Mouse (Mus musculus) hindbrain, embryonic 11.5 days (tissue): Measurements from ENCODE around the gene Cmtr1. TPM values are rescaled to one million over a fixed set of nuclear protein-coding genes. Genes with fewer than 3 reads are reported as not detected.

Experiments used
- ATAC-seq: fragments of 200-750 bp; cut with Nextera tagmentation; 2 replicates; pipeline ENCODE4 v1.8.0; 2017; ENCODE audit warnings: mild to moderate bottlenecking, moderate TSS enrichment, moderate library complexity; ENCODE audit not compliant: low FRiP score
- DNase-seq: peaks from one replicate; pipeline ENCODE4 v3.0.0-alpha.2; 2015; ENCODE audit warnings: low spot score
- H3K27ac ChIP-seq: fragments of 300-500 bp; sonication (generic); 2 replicates; pipeline ENCODE4 v1.5.1; 2014; ENCODE audit warnings: mild to moderate bottlenecking, low read depth, low read length
- H3K27me3 ChIP-seq: fragments of 300-500 bp; sonication (generic); 2 replicates; pipeline ENCODE4 v1.6.1; 2014; ENCODE audit warnings: mild to moderate bottlenecking, low read length, moderate library complexity, mixed read lengths; ENCODE audit not compliant: control insufficient read depth, insufficient read depth
- H3K36me3 ChIP-seq: fragments of 300-500 bp; sonication (generic); 2 replicates; pipeline ENCODE4 v1.6.1; 2014; ENCODE audit warnings: mild to moderate bottlenecking, low read length, moderate library complexity, mixed read lengths; ENCODE audit not compliant: control insufficient read depth, insufficient read depth
- H3K4me1 ChIP-seq: fragments of 300-500 bp; sonication (generic); replicated peaks from 2 replicates; pipeline ENCODE4 v1.6.1; 2014; ENCODE audit warnings: low read length, mixed read lengths; ENCODE audit not compliant: control insufficient read depth, insufficient read depth
- H3K4me2 ChIP-seq: fragments of 300-500 bp; sonication (generic); replicated peaks from 2 replicates; pipeline ENCODE4 v1.6.1; 2014; ENCODE audit warnings: mild to moderate bottlenecking, low read depth, low read length
- H3K4me3 ChIP-seq: fragments of 300-500 bp; sonication (generic); 2 replicates; pipeline ENCODE4 v1.5.1; 2014; ENCODE audit warnings: low read depth, low read length
- H3K9ac ChIP-seq: fragments of 300-500 bp; sonication (generic); 2 replicates; pipeline ENCODE4 v1.6.1; 2014; ENCODE audit warnings: low read depth, low read length
- H3K9me3 ChIP-seq: fragments of 300-500 bp; sonication (generic); 2 replicates; pipeline ENCODE4 v1.6.1; 2016; ENCODE audit warnings: low read length; ENCODE audit not compliant: control insufficient read depth
- WGBS: fragments of 180-500 bp; shearing (Covaris S2); extraction: QIAGEN DNeasy Blood & Tissue Kit; methylation state at CpG from one replicate; pipeline ENCODE4 v1.1.7; 2014; 5-methylcytosine and 5-hydroxymethylcytosine counted together
- polyA plus RNA-seq: library from polyadenylated mRNA; unstranded; fragments of >200 nt; fragmentation: Nextera tagmentation; extraction: Ambion mirVana; gene quantifications from 2 replicates; pipeline ENCODE4 v1.2.1, GENCODE M21; 2014

The Cmtr1 gene
- polyA plus RNA-seq, 1 experiment from 2014 or later: 107 TPM

- no peaks in the 10 kb centered on the region for H3K9me3 ChIP-seq
- no peak overlapping the region for H3K9ac ChIP-seq
- H3K27me3 ChIP-seq: no peaks in the 10 kb centered on the region
- no peak overlapping the region for H3K4me2 ChIP-seq
- DNase-seq (no peak), ATAC-seq (no peak)
- 68% methylated on average over 6 of the region's 6 CpGs for WGBS
- H3K4me3 ChIP-seq: no peak overlapping the region
- H3K36me3 ChIP-seq: 0 out of 2 replicates have a peak, but pooled peaks cover 2% of the 10 kb centered on the region
- H3K4me1 ChIP-seq: no peaks in the 10 kb centered on the region
- H3K27ac ChIP-seq: no peak overlapping the region
Measured at GRCm38 (mm10) chr17:29687373-29687772, 27.0 kb downstream of the Cmtr1 start.

DNA sequence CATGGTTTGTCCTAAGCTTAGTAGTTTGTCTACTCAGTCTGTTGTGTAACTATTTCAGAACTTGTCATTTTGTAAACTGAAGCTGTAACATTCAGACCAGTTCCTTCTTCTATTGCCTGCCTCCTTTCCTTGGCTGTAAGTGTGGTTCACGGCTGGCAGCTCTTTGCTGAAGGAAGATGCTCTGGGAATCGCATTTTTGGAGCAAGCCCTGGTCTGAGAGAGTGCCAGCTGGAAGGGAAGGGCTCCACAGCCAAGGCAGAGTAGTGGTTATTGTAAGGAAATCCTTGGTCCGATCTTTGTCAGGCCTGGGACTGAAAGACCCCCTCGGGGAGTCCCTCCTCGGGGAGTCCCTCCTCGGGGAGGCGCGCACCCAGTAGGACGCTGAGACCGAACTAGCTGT lies 28.2 kb downstream of the Cmtr1 start:
- Histone ChIP-seq H3K4me3 (no peak overlapping the region), H3K27me3 (no peaks in the 10 kb centered on the region), H3K4me2 (no peak overlapping the region), H3K36me3 (0 out of 2 replicates have a peak, but pooled peaks cover 2% of the 10 kb centered on the region), H3K9me3 (no peaks in the 10 kb centered on the region), H3K27ac (no peak overlapping the region), H3K4me1 (no peaks in the 10 kb centered on the region), H3K9ac (no peak overlapping the region)
- ATAC-seq: no peak
- WGBS: 94% methylated on average over 10 of the region's 10 CpGs
- no peak for DNase-seq

DNA sequence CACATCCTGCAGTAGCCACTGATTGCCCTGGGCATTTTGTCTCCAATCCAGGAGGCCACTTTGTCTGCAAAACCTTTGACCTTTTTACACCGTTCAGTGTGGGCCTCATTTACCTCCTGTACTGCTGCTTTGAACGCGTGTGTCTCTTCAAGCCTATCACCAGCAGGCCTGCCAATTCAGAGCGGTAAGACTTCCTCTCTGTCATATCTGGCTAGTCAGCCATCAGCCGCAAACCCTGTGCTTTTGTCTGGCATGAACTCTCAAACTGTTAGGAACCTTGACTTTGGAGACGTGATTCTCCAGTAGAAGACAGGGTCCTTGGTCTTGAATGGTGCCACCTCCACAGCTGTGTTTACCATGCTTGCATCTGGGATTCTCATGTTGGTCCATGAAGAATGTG lies 29.9 kb downstream of the Cmtr1 start:
- no peak overlapping the region for H3K9ac ChIP-seq
- H3K4me1 ChIP-seq: no peaks in the 10 kb centered on the region
- H3K27me3 ChIP-seq: no peaks in the 10 kb centered on the region
- H3K27ac ChIP-seq: no peak overlapping the region
- no peak overlapping the region for H3K4me2 ChIP-seq
- 74% methylated on average over 6 of the region's 6 CpGs for WGBS
- 0 out of 2 replicates have a peak, but pooled peaks cover 2% of the 10 kb centered on the region for H3K36me3 ChIP-seq
- DNase-seq (no peak), ATAC-seq (no peak)
- H3K4me3 ChIP-seq: no peak overlapping the region
- H3K9me3 ChIP-seq: no peaks in the 10 kb centered on the region

DNA sequence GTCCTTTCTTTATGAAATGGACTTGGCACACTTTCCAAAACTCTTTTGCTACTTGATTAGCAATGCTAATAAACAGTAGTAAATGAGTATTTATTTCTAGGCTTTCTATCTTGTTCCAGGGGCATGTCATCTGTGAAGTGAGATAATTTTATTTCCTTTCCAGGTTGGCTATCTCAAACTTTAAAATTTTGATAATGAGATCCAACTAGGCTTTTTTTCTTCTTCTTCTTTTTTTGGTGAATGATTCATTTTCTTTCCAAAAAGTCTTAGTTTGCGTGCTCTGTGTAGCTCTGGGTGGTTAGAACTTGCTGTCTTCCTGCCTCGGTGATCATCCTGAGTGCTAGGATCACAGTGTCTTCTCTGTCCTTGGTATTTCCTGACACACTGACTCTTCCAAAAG lies 32.4 kb downstream of the Cmtr1 start:
- H3K4me2 ChIP-seq: no peak overlapping the region
- no peaks in the 10 kb centered on the region for H3K27me3 ChIP-seq
- no peak overlapping the region for H3K4me3 ChIP-seq
- no peak for ATAC-seq
- H3K9ac ChIP-seq: no peak overlapping the region
- DNase-seq: no peak
- no peak overlapping the region for H3K27ac ChIP-seq
- 93% methylated on average over 2 of the region's 2 CpGs for WGBS
- H3K9me3 ChIP-seq: no peaks in the 10 kb centered on the region
- no peaks in the 10 kb centered on the region for H3K4me1 ChIP-seq
- no peaks in the 10 kb centered on the region for H3K36me3 ChIP-seq

DNA sequence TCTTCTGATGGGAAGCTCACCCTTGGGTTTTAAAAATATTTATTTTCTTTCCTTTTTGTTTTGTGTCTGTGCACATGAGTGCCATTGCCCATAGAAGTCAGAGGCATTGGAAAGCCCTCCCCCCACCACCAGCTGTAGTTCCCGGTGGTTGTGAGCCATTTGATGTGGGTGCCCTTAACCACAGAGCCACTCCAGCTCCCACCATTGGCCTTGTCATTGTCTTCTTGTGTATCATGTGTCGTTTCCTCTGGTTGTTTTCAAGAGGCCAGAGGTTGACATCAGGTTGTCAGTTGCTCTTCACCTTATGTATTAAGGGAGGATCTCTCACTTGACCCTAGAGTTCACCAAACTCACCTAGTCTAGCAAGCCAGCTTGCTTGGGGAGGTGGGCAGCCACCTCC lies 33.2 kb downstream of the Cmtr1 start:
- Histone ChIP-seq H3K4me1 (no peaks in the 10 kb centered on the region), H3K27me3 (no peaks in the 10 kb centered on the region), H3K4me3 (no peak overlapping the region), H3K9me3 (no peaks in the 10 kb centered on the region), H3K9ac (no peak overlapping the region), H3K36me3 (no peaks in the 10 kb centered on the region), H3K27ac (no peak overlapping the region), H3K4me2 (no peak overlapping the region)
- 91% methylated on average over 2 of the region's 2 CpGs for WGBS
- ATAC-seq (no peak), DNase-seq (no peak)

DNA sequence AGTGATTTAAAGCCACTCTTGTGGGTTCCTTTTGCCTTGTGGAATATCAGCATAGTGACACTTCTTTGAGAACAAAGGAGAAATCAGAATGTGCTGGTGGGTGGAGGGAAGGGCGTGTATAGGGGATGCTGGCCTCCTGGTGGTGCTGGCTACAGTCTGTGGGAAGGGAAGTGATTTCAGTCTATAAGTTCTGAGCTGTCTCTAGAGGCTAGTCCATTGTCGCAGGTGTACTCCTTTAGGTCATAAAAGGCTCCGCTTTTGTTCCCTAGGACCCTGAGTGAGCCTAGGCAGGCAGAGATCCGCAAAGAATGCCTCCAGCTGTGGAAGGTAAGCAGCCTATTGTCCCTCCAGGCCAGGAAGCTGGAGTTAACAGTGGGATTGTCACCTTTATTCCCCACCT lies 34.1 kb downstream of the Cmtr1 start:
- no peak for ATAC-seq
- Histone ChIP-seq H3K27me3 (no peaks in the 10 kb centered on the region), H3K27ac (no peak overlapping the region), H3K9ac (no peak overlapping the region), H3K36me3 (peaks cover 2% of the 10 kb centered on the region; the same call in 1 of the 2 replicates), H3K9me3 (no peaks in the 10 kb centered on the region), H3K4me2 (no peak overlapping the region), H3K4me1 (no peaks in the 10 kb centered on the region), H3K4me3 (no peak overlapping the region)
- 87% methylated on average over 4 of the region's 4 CpGs for WGBS
- DNase-seq: no peak

DNA sequence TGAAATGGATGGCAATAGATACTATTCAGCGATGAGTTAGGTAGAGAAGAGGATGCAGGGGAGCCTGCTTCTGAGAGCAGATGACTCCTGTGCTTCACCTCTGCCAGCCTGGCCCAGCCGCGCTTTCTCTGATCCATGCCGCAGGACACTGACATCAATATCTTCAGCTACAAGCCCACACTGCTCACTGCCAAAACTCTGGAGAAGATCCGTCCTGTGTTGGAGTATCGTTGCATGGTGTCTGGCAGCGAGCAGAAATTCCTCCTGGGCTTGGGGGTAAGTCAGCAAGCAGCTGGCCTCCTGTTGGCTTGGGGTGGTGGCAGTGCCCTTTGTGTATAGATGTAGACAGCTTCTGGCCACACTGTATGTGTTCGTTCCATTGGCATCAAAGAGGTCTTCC lies 36.5 kb downstream of the Cmtr1 start:
- Histone ChIP-seq H3K4me2 (no peak overlapping the region), H3K4me3 (no peak overlapping the region), H3K4me1 (no peaks in the 10 kb centered on the region), H3K36me3 (peaks cover 5% of the 10 kb centered on the region; the same call in 1 of the 2 replicates), H3K27ac (no peak overlapping the region), H3K27me3 (no peaks in the 10 kb centered on the region), H3K9ac (no peak overlapping the region), H3K9me3 (no peaks in the 10 kb centered on the region)
- ATAC-seq (no peak), DNase-seq (no peak)
- WGBS: 96% methylated on average over 8 of the region's 8 CpGs

- H3K36me3 ChIP-seq: peaks cover 5% of the 10 kb centered on the region; the same call in 1 of the 2 replicates
- DNase-seq (no peak), ATAC-seq (no peak)
- H3K27me3 ChIP-seq: no peaks in the 10 kb centered on the region
- H3K4me1 ChIP-seq: no peaks in the 10 kb centered on the region
- 89% methylated on average over 6 of the region's 6 CpGs for WGBS
- no peak overlapping the region for H3K27ac ChIP-seq
- H3K4me3 ChIP-seq: no peak overlapping the region
- no peaks in the 10 kb centered on the region for H3K9me3 ChIP-seq
- no peak overlapping the region for H3K9ac ChIP-seq
- no peak overlapping the region for H3K4me2 ChIP-seq
Measured at GRCm38 (mm10) chr17:29698421-29698820, 38.0 kb downstream of the Cmtr1 start.

GRCm38 (mm10) chr17:29700573-29700972 lies 40.2 kb downstream of the Cmtr1 start:
- Histone ChIP-seq H3K27me3 (no peaks in the 10 kb centered on the region), H3K9me3 (no peaks in the 10 kb centered on the region), H3K9ac (no peak overlapping the region), H3K36me3 (peaks cover 5% of the 10 kb centered on the region; the same call in 1 of the 2 replicates), H3K4me3 (no peak overlapping the region), H3K4me2 (no peak overlapping the region), H3K27ac (no peak overlapping the region), H3K4me1 (no peaks in the 10 kb centered on the region)
- WGBS: 91% methylated on average over 7 of the region's 7 CpGs
- DNase-seq: no peak
- ATAC-seq: no peak
